Mouse (Mus musculus): ENCODE measurements around the gene Lrrc28. TPM values are rescaled to one million over a fixed set of nuclear protein-coding genes. Genes with fewer than 3 reads are reported as not detected.
A peak's percentile ranks its signal among the peaks of the same experiment; 100 is the strongest.

Gene Lrrc28
- polyA plus RNA-seq, 1 experiment, result 38.7 TPM

- no peak overlapping the region for H3K27ac ChIP-seq (ENCODE audit: insufficient read depth, low read length)
- H3K4me1 ChIP-seq (ENCODE audit: control insufficient read depth, insufficient read depth, low read length), result no peaks in the 10 kb centered on the region
- WGBS, result 90% methylated on average over 5 of the region's 5 CpGs
- no peak for DNase-seq
- TF ChIP-seq CTCF (IDR thresholded peaks at IDR 0.05; ENCODE audit: borderline replicate concordance, insufficient read depth, low read depth, low read length) (no peak), POLR2A (IDR thresholded peaks at IDR 0.05; ENCODE audit: borderline replicate concordance, insufficient read depth, low read length) (no peak)
- H3K4me3 ChIP-seq (replicated peaks; ENCODE audit: insufficient read depth, low read depth, low read length), result no peak overlapping the region
- no peaks in the 10 kb centered on the region for H3K27me3 ChIP-seq (ENCODE audit: control insufficient read depth, insufficient read depth, low read length)
These were observed 18.4 kb downstream of the Lrrc28 start for GRCm38 (mm10) chr7:67626671-67627070.

- Histone ChIP-seq H3K27ac (ENCODE audit: insufficient read depth, low read length) (no peak overlapping the region), H3K27me3 (ENCODE audit: control insufficient read depth, insufficient read depth, low read length) (no peaks in the 10 kb centered on the region), H3K4me1 (ENCODE audit: control insufficient read depth, insufficient read depth, low read length) (no peaks in the 10 kb centered on the region), H3K4me3 (replicated peaks; ENCODE audit: insufficient read depth, low read depth, low read length) (no peak overlapping the region)
- 89% methylated on average over 3 of the region's 3 CpGs for WGBS
- no peak for DNase-seq
- TF ChIP-seq POLR2A (IDR thresholded peaks at IDR 0.05; ENCODE audit: borderline replicate concordance, insufficient read depth, low read length) (no peak), CTCF (IDR thresholded peaks at IDR 0.05; ENCODE audit: borderline replicate concordance, insufficient read depth, low read depth, low read length) (no peak)
These were observed 22.9 kb downstream of the Lrrc28 start for GRCm38 (mm10) chr7:67622151-67622550.

GRCm38 (mm10) chr7:67619836-67620235 lies 25.2 kb downstream of the Lrrc28 start:
- DNase-seq, result peak in 1 of 2 experiments; percentile 41
- Histone ChIP-seq H3K27me3 (ENCODE audit: control insufficient read depth, insufficient read depth, low read length) (no peaks in the 10 kb centered on the region), H3K4me1 (ENCODE audit: control insufficient read depth, insufficient read depth, low read length) (no peaks in the 10 kb centered on the region), H3K4me3 (replicated peaks; ENCODE audit: insufficient read depth, low read depth, low read length) (no peak overlapping the region), H3K27ac (ENCODE audit: insufficient read depth, low read length) (no peak overlapping the region)
- no peak; the same call in 1 of the 2 replicates for TF ChIP-seq CTCF (IDR thresholded peaks at IDR 0.05; ENCODE audit: borderline replicate concordance, insufficient read depth, low read depth, low read length)
- TF ChIP-seq POLR2A (IDR thresholded peaks at IDR 0.05; ENCODE audit: borderline replicate concordance, insufficient read depth, low read length), result no peak
- WGBS, result 54% methylated on average over 4 of the region's 4 CpGs

GRCm38 (mm10) chr7:67618316-67618715 lies 26.8 kb downstream of the Lrrc28 start:
- no peak overlapping the region for H3K4me3 ChIP-seq (replicated peaks; ENCODE audit: insufficient read depth, low read depth, low read length)
- DNase-seq, result no peak
- H3K4me1 ChIP-seq (ENCODE audit: control insufficient read depth, insufficient read depth, low read length), result 0 out of 2 replicates have a peak, but pooled peaks cover 3% of the 10 kb centered on the region
- TF ChIP-seq POLR2A (IDR thresholded peaks at IDR 0.05; ENCODE audit: borderline replicate concordance, insufficient read depth, low read length), result no peak
- H3K27me3 ChIP-seq (ENCODE audit: control insufficient read depth, insufficient read depth, low read length), result no peaks in the 10 kb centered on the region
- H3K27ac ChIP-seq (ENCODE audit: insufficient read depth, low read length), result no peak overlapping the region
- 95% methylated on average over 3 of the region's 3 CpGs for WGBS

GRCm38 (mm10) chr7:67617646-67618045 lies 27.4 kb downstream of the Lrrc28 start:
- Histone ChIP-seq H3K27ac (ENCODE audit: insufficient read depth, low read length) (no peak overlapping the region), H3K4me3 (replicated peaks; ENCODE audit: insufficient read depth, low read depth, low read length) (no peak overlapping the region), H3K4me1 (ENCODE audit: control insufficient read depth, insufficient read depth, low read length) (0 out of 2 replicates have a peak, but pooled peaks cover 3% of the 10 kb centered on the region), H3K27me3 (ENCODE audit: control insufficient read depth, insufficient read depth, low read length) (no peaks in the 10 kb centered on the region)
- no peak for TF ChIP-seq CTCF (IDR thresholded peaks at IDR 0.05; ENCODE audit: borderline replicate concordance, insufficient read depth, low read depth, low read length)
- no peak for TF ChIP-seq POLR2A (IDR thresholded peaks at IDR 0.05; ENCODE audit: borderline replicate concordance, insufficient read depth, low read length)
- 96% methylated on average over 10 of the region's 10 CpGs for WGBS
- no peak for DNase-seq

GRCm38 (mm10) chr7:67616890-67617289 lies 28.2 kb downstream of the Lrrc28 start:
- Histone ChIP-seq H3K27ac (ENCODE audit: insufficient read depth, low read length) (no peak overlapping the region), H3K27me3 (ENCODE audit: control insufficient read depth, insufficient read depth, low read length) (no peaks in the 10 kb centered on the region), H3K4me1 (ENCODE audit: control insufficient read depth, insufficient read depth, low read length) (0 out of 2 replicates have a peak, but pooled peaks cover 3% of the 10 kb centered on the region), H3K4me3 (replicated peaks; ENCODE audit: insufficient read depth, low read depth, low read length) (no peak overlapping the region)
- no peak for DNase-seq
- WGBS, result 95% methylated on average over 4 of the region's 4 CpGs
- TF ChIP-seq CTCF (IDR thresholded peaks at IDR 0.05; ENCODE audit: borderline replicate concordance, insufficient read depth, low read depth, low read length), result no peak
- TF ChIP-seq POLR2A (IDR thresholded peaks at IDR 0.05; ENCODE audit: borderline replicate concordance, insufficient read depth, low read length), result no peak

GRCm38 (mm10) chr7:67614464-67614861 lies 30.6 kb downstream of the Lrrc28 start:
- no peak overlapping the region for H3K27ac ChIP-seq (ENCODE audit: insufficient read depth, low read length)
- no peaks in the 10 kb centered on the region for H3K27me3 ChIP-seq (ENCODE audit: control insufficient read depth, insufficient read depth, low read length)
- no peak overlapping the region for H3K4me3 ChIP-seq (replicated peaks; ENCODE audit: insufficient read depth, low read depth, low read length)
- no peak for DNase-seq
- H3K4me1 ChIP-seq (ENCODE audit: control insufficient read depth, insufficient read depth, low read length), result 0 out of 2 replicates have a peak, but pooled peaks cover 3% of the 10 kb centered on the region
- no peak for TF ChIP-seq POLR2A (IDR thresholded peaks at IDR 0.05; ENCODE audit: borderline replicate concordance, insufficient read depth, low read length)
- no peak for TF ChIP-seq CTCF (IDR thresholded peaks at IDR 0.05; ENCODE audit: borderline replicate concordance, insufficient read depth, low read depth, low read length)
- WGBS, result 86% methylated on average over 7 of the region's 7 CpGs

- Histone ChIP-seq H3K27me3 (ENCODE audit: control insufficient read depth, insufficient read depth, low read length) (no peaks in the 10 kb centered on the region), H3K4me1 (ENCODE audit: control insufficient read depth, insufficient read depth, low read length) (0 out of 2 replicates have a peak, but pooled peaks cover 3% of the 10 kb centered on the region), H3K4me3 (replicated peaks; ENCODE audit: insufficient read depth, low read depth, low read length) (no peak overlapping the region), H3K27ac (ENCODE audit: insufficient read depth, low read length) (no peak overlapping the region)
- 71% methylated on average over 10 of the region's 10 CpGs for WGBS
- DNase-seq, result no peak
- no peak for TF ChIP-seq CTCF (IDR thresholded peaks at IDR 0.05; ENCODE audit: borderline replicate concordance, insufficient read depth, low read depth, low read length)
- TF ChIP-seq POLR2A (IDR thresholded peaks at IDR 0.05; ENCODE audit: borderline replicate concordance, insufficient read depth, low read length), result no peak
These were observed 31.1 kb downstream of the Lrrc28 start for GRCm38 (mm10) chr7:67613795-67614463.
